Mouse (Mus musculus) cortical plate, adult 2 months (tissue): ENCODE results near the gene Rsrc1. TPM values are rescaled to one million over a fixed set of nuclear protein-coding genes. Genes with fewer than 3 reads are reported as not detected.
"Not testable (repeated sequence)": the region's sequence is repeated elsewhere in the genome, so short reads cannot be mapped to it uniquely, and the experiment has no call there.

Experiments
- H3K27ac ChIP-seq: fragments of 200-500 bp; 2 replicates; pipeline ENCODE4 v1.5.1; 2012; ENCODE audit warnings: low read length, control low read depth, inconsistent platforms; ENCODE audit not compliant: insufficient read depth
- H3K4me1 ChIP-seq: fragments of 200-500 bp; 2 replicates; pipeline ENCODE4 v1.6.1; 2011; ENCODE audit warnings: low read length; ENCODE audit not compliant: control insufficient read depth, insufficient read depth
- H3K4me3 ChIP-seq: fragments of 200-500 bp; 2 replicates; pipeline ENCODE4 v1.5.1; 2011; ENCODE audit warnings: mild to moderate bottlenecking, low read length, control low read depth; ENCODE audit not compliant: insufficient read depth
- CTCF ChIP-seq: fragments of 200-500 bp; IDR thresholded peaks from 2 replicates; pipeline ENCODE4 v1.5.1; 2011; ENCODE audit warnings: mild to moderate bottlenecking, control low read depth, low read length; ENCODE audit not compliant: insufficient read depth; ENCODE audit errors: extremely low read depth
- POLR2A ChIP-seq: fragments of 200-500 bp; IDR thresholded peaks from 2 replicates; pipeline ENCODE4 v1.6.1; 2011; ENCODE audit warnings: mild to moderate bottlenecking, low read length, control low read depth; ENCODE audit not compliant: insufficient read depth; ENCODE audit errors: extremely low read depth
- polyA plus RNA-seq: library from polyadenylated mRNA; depleted of rRNA; stranded (reverse); fragments of >200 nt; gene quantifications from 2 replicates; pipeline ENCODE4 v1.2.3, GENCODE M21; 2012

Gene Rsrc1
- polyA plus RNA-seq, 1 experiment: 20.5 TPM

DNA sequence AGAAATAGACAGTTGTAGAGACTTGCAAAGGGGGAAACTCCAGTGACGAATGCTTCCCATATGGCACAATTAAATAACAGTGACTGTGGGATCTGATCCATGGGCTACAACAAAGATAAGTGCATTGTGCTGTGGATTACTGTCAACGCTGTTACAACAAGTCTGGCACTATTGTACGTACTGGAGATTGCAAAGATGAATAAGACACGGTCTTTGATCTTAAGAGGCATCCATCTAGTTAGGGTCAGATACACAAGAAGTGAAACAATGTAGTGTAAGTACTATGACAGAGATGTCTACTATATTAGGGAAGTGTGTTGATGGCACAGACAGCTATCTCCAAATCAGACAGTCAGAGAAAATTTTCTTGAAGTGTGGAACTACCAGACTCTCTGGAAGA, 135.1 kb downstream of the Rsrc1 start:
- Histone ChIP-seq H3K4me1 (no peaks in the 10 kb centered on the region), H3K4me3 (no peak overlapping the region)
- TF ChIP-seq POLR2A (no peak), CTCF (no peak)

DNA sequence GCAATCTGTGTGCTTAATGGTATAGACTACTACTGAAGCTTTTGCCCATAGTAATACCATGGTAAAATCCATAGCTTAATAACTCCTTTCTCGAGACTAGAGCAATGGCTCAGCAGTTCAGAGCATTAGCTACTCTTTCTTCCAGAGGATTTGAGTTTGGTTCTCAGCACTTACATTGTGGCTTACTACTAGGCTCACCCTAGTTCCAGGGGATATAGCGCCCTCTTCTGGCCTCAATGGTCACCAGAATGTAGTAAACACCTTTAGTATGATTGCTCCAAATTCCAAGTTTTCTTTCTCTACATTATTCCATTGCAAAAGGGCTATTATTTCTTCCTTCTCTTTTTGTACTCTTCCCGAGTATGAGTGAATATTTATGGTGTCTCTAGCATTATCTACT, 151.3 kb downstream of the Rsrc1 start:
- Histone ChIP-seq H3K4me3 (no peak overlapping the region), H3K27ac (no peak overlapping the region), H3K4me1 (no peaks in the 10 kb centered on the region)
- TF ChIP-seq CTCF (no peak), POLR2A (no peak)

More for the DNA sequence above, 135.1 kb downstream of the Rsrc1 start:
- no peak overlapping the region for H3K27ac ChIP-seq

DNA sequence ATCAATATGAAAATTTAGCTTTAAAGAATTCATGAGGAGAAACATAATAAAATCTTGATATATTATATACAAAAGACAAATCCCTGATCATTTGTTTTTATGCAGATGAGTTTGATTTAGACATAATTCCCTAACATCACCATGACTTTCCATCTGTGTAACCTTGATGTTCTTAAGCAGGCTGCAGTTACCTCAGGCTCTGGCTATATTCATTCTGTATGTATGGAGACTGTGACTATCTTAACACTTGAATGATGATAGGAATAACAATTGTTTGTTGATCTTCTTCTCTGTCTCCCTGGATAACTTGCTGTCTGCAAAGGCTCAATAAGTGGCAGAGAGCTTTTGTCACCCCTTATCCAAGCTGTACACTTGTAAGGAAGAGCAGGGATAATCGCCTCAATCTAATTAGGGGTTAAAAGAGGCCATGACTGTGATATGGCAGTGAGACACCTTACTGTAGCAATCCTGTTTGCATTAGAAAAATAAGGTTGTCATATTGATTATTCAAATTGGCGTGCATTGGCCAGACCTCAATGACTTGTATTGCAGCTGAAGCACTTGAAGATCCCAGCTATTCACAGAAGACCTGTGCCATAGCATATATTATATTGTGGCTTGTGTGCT, 154.7 kb downstream of the Rsrc1 start:
- Histone ChIP-seq H3K27ac (no peak overlapping the region), H3K4me3 (no peak overlapping the region), H3K4me1 (no peaks in the 10 kb centered on the region)
- no peak for TF ChIP-seq CTCF
- TF ChIP-seq POLR2A: no peak

GRCm38 (mm10) chr3:67144952-67145351, 163.8 kb downstream of the Rsrc1 start:
- no peak overlapping the region for H3K27ac ChIP-seq

GRCm38 (mm10) chr3:67146280-67146679, 165.1 kb downstream of the Rsrc1 start:
- H3K4me3 ChIP-seq: no peak overlapping the region
- TF ChIP-seq POLR2A (no peak), CTCF (no peak)
- no peak overlapping the region for H3K27ac ChIP-seq
- H3K4me1 ChIP-seq: no peaks in the 10 kb centered on the region

More at GRCm38 (mm10) chr3:67144952-67145351, 163.8 kb downstream of the Rsrc1 start:
- no peak overlapping the region for H3K4me3 ChIP-seq
- TF ChIP-seq CTCF: no peak
- TF ChIP-seq POLR2A: no peak
- no peaks in the 10 kb centered on the region for H3K4me1 ChIP-seq

DNA sequence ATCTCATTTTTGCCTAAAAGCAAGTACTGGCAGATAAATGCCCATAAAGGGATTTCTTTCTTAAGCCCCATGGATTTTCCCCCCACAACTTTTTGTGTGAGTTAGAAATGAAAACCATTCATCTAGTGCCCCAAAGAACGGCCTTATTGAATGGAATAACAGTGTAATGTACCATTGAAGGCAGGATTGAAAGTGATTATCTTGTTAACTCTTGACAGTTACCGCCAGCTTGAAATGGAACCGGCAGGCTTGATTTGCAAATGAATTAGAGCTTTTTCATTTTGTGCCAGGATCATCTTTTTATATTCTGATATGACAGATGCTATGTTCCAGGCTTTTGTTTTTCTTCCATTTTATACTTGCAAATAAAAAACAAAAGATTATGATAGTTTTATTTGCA, 166.1 kb downstream of the Rsrc1 start:
- Histone ChIP-seq H3K4me1 (no peaks in the 10 kb centered on the region), H3K27ac (no peak overlapping the region), H3K4me3 (no peak overlapping the region)
- TF ChIP-seq POLR2A (no peak), CTCF (no peak)

DNA sequence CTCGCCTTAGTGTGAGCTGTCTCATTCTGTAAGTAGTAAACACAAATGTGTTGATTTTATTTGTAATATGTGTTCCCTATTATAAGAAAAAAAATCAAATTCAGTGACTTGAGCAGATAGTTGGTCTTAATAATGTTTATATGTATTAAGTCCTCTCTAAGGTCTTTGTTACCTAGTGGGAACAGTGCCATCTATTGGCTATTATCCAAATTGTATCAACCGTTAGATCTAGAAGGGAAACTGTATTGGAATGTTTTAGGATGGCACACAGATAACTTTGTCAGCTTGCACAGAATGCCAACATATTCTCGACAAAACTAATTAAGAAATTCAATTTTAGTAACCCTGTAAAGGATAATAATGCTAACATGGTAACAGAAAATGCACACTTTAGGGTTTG, 216.0 kb downstream of the Rsrc1 start:
- Histone ChIP-seq H3K27ac (no peak overlapping the region), H3K4me1 (no peaks in the 10 kb centered on the region), H3K4me3 (no peak overlapping the region)
- TF ChIP-seq POLR2A: no peak
- TF ChIP-seq CTCF: no peak

DNA sequence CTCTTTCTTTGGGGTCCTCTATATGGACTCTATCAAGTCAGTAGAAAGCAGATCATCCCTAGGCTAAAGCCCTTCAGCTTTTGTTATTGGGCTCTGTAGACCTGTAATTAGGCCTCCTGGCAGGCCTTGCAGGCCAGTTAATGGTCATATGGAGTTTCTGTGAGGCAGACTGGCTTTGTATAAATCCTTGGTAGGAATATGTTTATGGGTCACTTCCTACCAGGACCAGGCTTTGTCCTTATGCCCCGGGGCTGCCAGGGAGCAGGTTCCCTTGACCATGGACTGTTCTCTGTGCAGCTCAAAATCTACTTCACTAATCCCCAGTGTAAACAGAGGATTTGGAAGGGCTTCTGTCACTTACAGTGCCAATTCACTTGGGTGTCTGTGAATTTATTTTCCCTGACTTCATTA, 231.9 kb downstream of the Rsrc1 start:
- no peak overlapping the region for H3K27ac ChIP-seq
- no peaks in the 10 kb centered on the region for H3K4me1 ChIP-seq
- TF ChIP-seq CTCF (no peak), POLR2A (no peak)
- no peak overlapping the region for H3K4me3 ChIP-seq

DNA sequence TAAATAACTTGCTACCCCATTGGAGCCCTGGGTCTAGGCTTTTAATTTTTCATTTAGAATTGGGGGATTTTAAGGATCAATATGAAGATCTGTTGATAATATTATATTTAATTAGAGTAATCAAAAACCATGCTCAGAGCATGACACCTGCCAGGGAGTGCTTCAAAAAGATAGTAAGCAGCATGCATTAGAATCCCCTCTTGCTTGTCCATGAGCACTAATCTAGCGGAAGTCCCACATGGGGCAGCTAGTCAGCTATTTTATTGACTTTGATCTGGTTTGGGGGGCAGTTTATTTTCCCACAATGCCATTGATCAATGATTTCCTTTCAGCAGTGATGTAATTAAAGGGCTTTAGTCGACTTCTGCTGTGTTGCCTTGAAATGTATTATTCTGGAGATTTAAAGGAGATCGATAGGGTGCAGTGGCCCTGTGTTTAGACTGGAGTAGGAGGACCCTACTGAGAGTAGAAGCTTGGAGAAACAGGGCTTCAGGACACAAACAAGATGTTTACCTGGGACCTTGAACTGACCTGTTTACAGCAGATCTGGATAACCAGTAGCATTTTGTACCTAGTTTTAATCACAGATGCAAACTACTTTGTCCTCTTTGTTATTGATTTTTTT, 251.5 kb downstream of the Rsrc1 start:
- TF ChIP-seq CTCF: no peak
- TF ChIP-seq POLR2A: no peak
- Histone ChIP-seq H3K27ac (no peak overlapping the region), H3K4me1 (no peaks in the 10 kb centered on the region), H3K4me3 (no peak overlapping the region)

- H3K4me1 ChIP-seq, H3K4me3 ChIP-seq, H3K27ac ChIP-seq: not testable (repeated sequence)
These were observed 261.3 kb downstream of the Rsrc1 start for GRCm38 (mm10) chr3:67242451-67242850.
